In the genomic region with DNA sequence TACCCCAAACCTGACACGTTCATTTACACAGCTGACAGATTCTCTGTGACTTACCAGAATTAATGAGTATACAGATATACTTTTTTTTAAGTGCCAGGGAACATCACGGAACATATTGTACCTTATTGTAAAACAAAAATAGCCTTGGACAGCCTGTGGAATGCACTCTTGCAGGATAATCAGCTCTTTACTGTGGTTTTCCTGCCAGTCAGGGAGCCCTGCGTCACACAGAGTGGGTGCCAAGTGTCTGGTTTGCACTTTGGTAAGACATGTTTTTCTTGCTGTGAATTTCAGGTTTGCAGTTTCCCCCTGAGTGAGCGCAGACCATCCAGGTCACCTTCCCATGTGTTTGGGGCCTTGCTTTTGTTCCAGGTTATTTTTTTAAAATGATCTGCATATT, we compare ENCODE assay signal across 11 mouse cellular contexts. TPM values are rescaled to one million over a fixed set of nuclear protein-coding genes. Genes with fewer than 3 reads are reported as not detected.
DNase-seq lines count a peak whose midpoint lies in the region; ATAC-seq and TF ChIP-seq lines count a peak whose summit lies in the region.
"Had no signal": no experiment of that assay in that cellular context is flagged by ENCODE, and none has a peak within 500 bp of the region (broad histone marks: within the 10 kb centered on the region; RNA-seq: fewer than 3 reads in every experiment).

No protein-coding gene starts in this region.

- no peak overlapping the region for H3K4me3 ChIP-seq in midbrain, embryonic 14.5 days (replicated peaks; ENCODE audit: low read depth, low read length)
- H3K4me3 ChIP-seq: erythroblast, embryonic 14.5 days; liver, embryonic 15.5 days had no signal

- no peaks in the 10 kb centered on the region for H3K27me3 ChIP-seq in midbrain, embryonic 14.5 days (ENCODE audit: control insufficient read depth, insufficient read depth, low read length)
- H3K27me3 ChIP-seq: liver, embryonic 15.5 days had no signal

- no peak for TF ChIP-seq POLR2A in brain, embryonic 14.5 days (IDR thresholded peaks at IDR 0.05; ENCODE audit: borderline replicate concordance, extremely low read depth, insufficient read depth, insufficient read length, poor library complexity, severe bottlenecking)

- peak; percentile 20 for DNase-seq in gastrocnemius, adult 18-20 months (ENCODE audit: low spot score)
- no peak for DNase-seq in gastrocnemius, adult 8-10 months (ENCODE audit: low spot score in 2 of 2)
- DNase-seq in brain, embryonic 14.5 days (ENCODE audit: low read depth), result peak; percentile 49
- peak; percentile 55 to 62 for DNase-seq in heart, postnatal 36 days
- DNase-seq in lung, adult 18-20 months, result peak; percentile 84 to 91
- DNase-seq in adrenal gland, postnatal 25 days, result no peak
- no peak for DNase-seq in midbrain, embryonic 14.5 days

- no peak for ATAC-seq in midbrain, embryonic 14.5 days (ENCODE audit: low FRiP score, low TSS enrichment)
- no peak for ATAC-seq in inflammation-experienced regulatory T-cells, adult 6 months

- no peaks in the 10 kb centered on the region for H3K4me1 ChIP-seq in midbrain, embryonic 14.5 days (ENCODE audit: control insufficient read depth, insufficient read depth, low read length)
- H3K4me1 ChIP-seq: liver, embryonic 15.5 days had no signal

- H3K9me3 ChIP-seq in midbrain, embryonic 14.5 days (ENCODE audit: control insufficient read depth, low read length), result no peaks in the 10 kb centered on the region
- H3K9me3 ChIP-seq: G1E; liver, embryonic 15.5 days had no signal

- H3K27ac ChIP-seq in midbrain, embryonic 14.5 days (replicated peaks; ENCODE audit: low read depth, low read length), result no peak overlapping the region
- H3K27ac ChIP-seq: liver, embryonic 15.5 days had no signal

- no peak for TF ChIP-seq CTCF in brain, embryonic 14.5 days (IDR thresholded peaks at IDR 0.05; ENCODE audit: borderline replicate concordance, extremely low read depth, insufficient read depth, insufficient read length)

- H3K4me2 ChIP-seq in midbrain, embryonic 14.5 days (ENCODE audit: low read length), result no peak overlapping the region
- H3K4me2 ChIP-seq: liver, embryonic 15.5 days had no signal

- WGBS in midbrain, embryonic 14.5 days, result 84% methylated on average over 4 of the region's 4 CpGs

- no peaks in the 10 kb centered on the region for H3K36me3 ChIP-seq in midbrain, embryonic 14.5 days (ENCODE audit: control insufficient read depth, insufficient read depth, low read length)
- H3K36me3 ChIP-seq: G1E; liver, embryonic 15.5 days had no signal

- intact Hi-C loops in heart, postnatal 36 days (cut with DNase I), result no loop called here

- H3K9ac ChIP-seq in midbrain, embryonic 14.5 days (replicated peaks; ENCODE audit: low read length), result no peak overlapping the region
- H3K9ac ChIP-seq: liver, embryonic 15.5 days had no signal

RNA-seq across cellular contexts. Expression of gene Kcnj15, which starts 15.8 kb away (rescaled TPM):
- under 1 TPM; 0.11 to 0.43 TPM for total RNA-seq in gastrocnemius, adult 18-20 months (2021)
- total RNA-seq in gastrocnemius, adult 8-10 months (2022), result under 1 TPM in 3 of 4 experiments, not detected in 1; 0.15 to 0.67 (median 0.27) TPM
- 0.21 and 0.22 TPM in 2 replicates for polyA plus RNA-seq in brain, embryonic 14.5 days (2012; rRNA removed)
- total RNA-seq in heart, postnatal 36 days (2021), result 1 to 10 TPM; 1.6 to 2.1 TPM
- total RNA-seq in adrenal gland, postnatal 25 days (2021), result 0.67 and 0.88 TPM in 2 replicates
- polyA plus RNA-seq in midbrain, embryonic 14.5 days (2014; fragmentation: Nextera tagmentation; extraction: Ambion mirVana), result 0.09 TPM in 1 of 2 replicates, not detected in the other
- polyA plus RNA-seq in inflammation-experienced regulatory T-cells, adult 6 months (2017; shearing (Covaris generic)), result under 1 TPM; 0.19 to 0.86 (median 0.36) TPM
- polyA plus RNA-seq: G1E had no signal

Comparison
In these comparisons a context has a peak if more than half of its experiments do, and no peak if none do; other contexts are left out.
1. DNase-seq: peak in gastrocnemius, adult 18-20 months (single experiment), brain, embryonic 14.5 days (single experiment), heart, postnatal 36 days (2 of 2) and lung, adult 18-20 months (2 of 2); none in gastrocnemius, adult 8-10 months (0 of 2), adrenal gland, postnatal 25 days (single experiment) and midbrain, embryonic 14.5 days (single experiment).